Mouse (Mus musculus): ENCODE results near the gene 3110009E18Rik. TPM values are rescaled to one million over a fixed set of nuclear protein-coding genes. Genes with fewer than 3 reads are reported as not detected.

3110009E18Rik gene
- polyA plus RNA-seq (2015; fragmentation: Nextera tagmentation; extraction: Ambion mirVana) = 13.0 and 18.0 TPM in 2 replicates

DNA sequence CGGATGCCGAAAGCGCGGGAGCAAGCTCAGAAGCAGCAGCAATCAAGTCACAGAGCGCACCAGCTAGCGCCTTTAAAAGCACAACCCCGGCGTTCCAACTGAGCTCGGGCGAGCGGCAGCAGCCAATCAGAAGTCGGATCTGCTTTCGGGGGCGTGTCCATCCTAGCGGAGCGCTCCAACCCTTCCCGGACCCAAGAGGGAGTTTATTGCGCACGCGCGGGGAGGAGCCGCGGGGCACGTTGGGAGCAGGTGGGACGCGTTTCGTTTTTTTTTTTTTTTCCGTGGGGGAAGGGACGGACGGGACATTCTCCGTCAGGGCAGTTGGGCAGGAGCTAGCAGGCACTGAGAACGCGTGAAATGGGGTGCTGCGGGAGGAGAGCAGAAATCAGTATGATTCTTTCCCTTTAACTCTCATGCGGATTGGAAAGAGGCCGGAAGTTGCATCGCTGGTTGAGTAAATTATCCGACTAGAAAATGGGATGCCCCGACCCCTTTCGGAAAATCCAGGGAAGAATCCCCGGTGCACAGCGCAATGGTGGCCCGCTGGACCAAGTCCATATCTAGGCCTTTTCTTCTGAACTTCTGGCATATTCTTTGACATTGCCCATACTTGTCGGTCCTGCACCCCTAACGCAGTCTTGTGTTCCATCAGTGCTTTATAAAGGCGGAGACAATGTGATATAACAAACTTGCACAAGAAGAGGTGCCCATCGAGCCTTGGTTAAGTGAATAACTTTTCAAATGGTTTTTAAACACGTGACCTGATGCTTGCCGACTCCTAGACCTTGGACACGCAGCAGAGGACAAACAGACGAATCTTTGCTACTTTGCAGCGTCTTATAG is at the start of gene 3110009E18Rik, which contains the start of gene Dbi:
Gene 3110009E18Rik, plus strand, starts transcription at position 219 of the 843 bp plus-strand sequence.
Gene Dbi, minus strand, starts transcription at position 110 of the 843 bp plus-strand sequence.

DNA sequence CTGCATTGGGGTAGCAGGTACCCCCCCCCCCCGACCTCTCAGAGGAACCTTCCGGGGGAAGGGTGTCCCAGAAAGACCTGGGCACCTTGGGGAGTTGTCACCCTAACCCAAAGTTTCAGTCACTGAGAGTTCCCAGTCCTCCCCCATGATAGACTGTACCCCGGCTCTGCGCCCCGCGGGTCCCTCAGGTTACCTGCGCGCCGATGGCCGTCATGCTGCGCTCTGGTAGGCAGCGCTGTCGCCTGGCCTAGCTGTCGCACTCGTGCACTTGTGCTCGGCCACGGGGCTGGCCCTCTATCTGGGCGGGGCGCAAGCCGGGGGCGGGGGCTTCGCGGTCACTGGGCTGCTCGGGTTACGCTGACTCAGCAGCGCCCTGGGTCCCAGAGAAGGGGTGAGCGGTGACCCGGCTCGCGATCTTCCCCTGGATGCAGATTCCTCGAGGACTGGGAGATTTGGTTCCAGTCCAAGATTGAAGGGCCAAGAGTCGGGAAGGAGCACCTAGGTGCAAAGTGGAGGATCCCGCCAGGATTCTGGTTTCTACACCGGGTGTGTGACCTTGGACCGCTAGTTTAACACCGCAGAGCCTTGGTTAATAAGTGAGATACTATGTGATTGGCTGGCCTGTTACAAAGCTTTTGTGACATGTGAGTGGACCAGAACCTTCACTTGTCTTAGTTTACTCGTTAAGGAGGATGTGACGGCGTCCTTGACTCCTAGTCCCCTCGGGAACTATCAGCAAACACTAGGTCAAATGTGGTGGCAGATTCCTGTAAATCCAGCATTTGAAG is 47.3 kb upstream of the 3110009E18Rik start, which contains the start of gene Tmem37:
Gene Tmem37, minus strand, starts transcription at position 556 of the 788 bp plus-strand sequence.

Other genes with a start within 250 kb of the 3110009E18Rik start
- gene Tmem177, start 208.0 kb upstream of the 3110009E18Rik start, polyA plus RNA-seq (2015; fragmentation: Nextera tagmentation; extraction: Ambion mirVana) = 4.2 and 4.8 TPM in 2 replicates
- gene Cfap221, start 124.0 kb upstream of the 3110009E18Rik start, polyA plus RNA-seq (2015; fragmentation: Nextera tagmentation; extraction: Ambion mirVana) = 0.26 and 0.30 TPM in 2 replicates
- 9.7 and 13.9 TPM in 2 replicates for gene Sctr, start 114.3 kb upstream of the 3110009E18Rik start, polyA plus RNA-seq (2015; fragmentation: Nextera tagmentation; extraction: Ambion mirVana)
- gene Tmem37, start 47.1 kb upstream of the 3110009E18Rik start, polyA plus RNA-seq (2015; fragmentation: Nextera tagmentation; extraction: Ambion mirVana) = 25.1 and 28.8 TPM in 2 replicates
- gene Dbi, start 109 bp upstream of the 3110009E18Rik start, polyA plus RNA-seq (2015; fragmentation: Nextera tagmentation; extraction: Ambion mirVana) = 1,191 and 1,212 TPM in 2 replicates
- gene Steap3, start 151.5 kb downstream of the 3110009E18Rik start, polyA plus RNA-seq (2015; fragmentation: Nextera tagmentation; extraction: Ambion mirVana) = 12.0 and 17.7 TPM in 2 replicates
- gene C1ql2, start 219.4 kb downstream of the 3110009E18Rik start, polyA plus RNA-seq (2015; fragmentation: Nextera tagmentation; extraction: Ambion mirVana) = not detected in 2 replicates